Mouse (Mus musculus): Measurements from ENCODE around the gene Dars2.

DNA sequence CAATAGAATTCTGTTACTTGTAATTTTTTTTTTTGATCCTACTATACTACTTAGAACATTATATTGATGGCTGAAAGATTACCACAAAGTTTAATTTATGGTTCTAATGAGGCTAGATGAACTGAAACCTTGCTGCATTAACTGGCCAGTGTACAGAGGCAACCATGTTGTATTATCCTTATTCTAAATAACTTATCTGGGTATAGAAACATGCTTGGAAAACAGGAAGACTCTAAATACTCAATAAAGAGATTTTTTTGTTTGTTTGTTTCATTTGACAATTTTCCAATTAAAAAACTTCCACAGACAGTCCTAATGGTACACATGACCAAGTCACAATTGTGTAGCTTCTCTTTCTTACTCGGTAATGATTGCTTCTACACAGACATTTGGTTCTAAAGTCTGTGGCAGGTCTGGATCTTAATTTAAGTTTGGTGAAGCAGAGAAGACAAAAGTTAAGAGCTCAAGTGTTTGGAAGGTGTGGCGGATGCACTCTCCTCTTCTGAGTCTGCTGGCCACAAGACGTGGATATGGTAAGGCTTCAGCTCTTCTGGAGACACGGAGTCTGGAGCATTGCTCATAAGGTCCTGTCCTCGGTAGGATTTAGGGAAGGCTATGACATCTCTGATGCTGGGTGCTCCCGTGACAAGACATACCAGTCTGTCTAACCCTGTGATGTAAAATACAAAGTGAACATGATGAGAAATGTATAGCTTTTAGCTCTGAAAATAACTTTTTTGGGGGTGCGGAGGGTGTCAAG lies 29.0 kb downstream of the Dars2 start:
- TF ChIP-seq POLR2A (IDR thresholded peaks at IDR 0.05; ENCODE audit: control insufficient read depth, extremely low read depth, insufficient read depth, low read length, poor library complexity) (no peak), CTCF (IDR thresholded peaks at IDR 0.05; ENCODE audit: borderline replicate concordance, control insufficient read depth, extremely low read depth, insufficient read depth, low read length, poor library complexity) (no peak)
